Mouse (Mus musculus) MN1 (cell line): ENCODE data around the gene Prr15l.

Source experiments
- DNase-seq: peaks from one replicate; pipeline ENCODE4 v3.0.0-alpha.2; 2016; ENCODE audit warnings: low spot score

Gene Prr15l

DNA sequence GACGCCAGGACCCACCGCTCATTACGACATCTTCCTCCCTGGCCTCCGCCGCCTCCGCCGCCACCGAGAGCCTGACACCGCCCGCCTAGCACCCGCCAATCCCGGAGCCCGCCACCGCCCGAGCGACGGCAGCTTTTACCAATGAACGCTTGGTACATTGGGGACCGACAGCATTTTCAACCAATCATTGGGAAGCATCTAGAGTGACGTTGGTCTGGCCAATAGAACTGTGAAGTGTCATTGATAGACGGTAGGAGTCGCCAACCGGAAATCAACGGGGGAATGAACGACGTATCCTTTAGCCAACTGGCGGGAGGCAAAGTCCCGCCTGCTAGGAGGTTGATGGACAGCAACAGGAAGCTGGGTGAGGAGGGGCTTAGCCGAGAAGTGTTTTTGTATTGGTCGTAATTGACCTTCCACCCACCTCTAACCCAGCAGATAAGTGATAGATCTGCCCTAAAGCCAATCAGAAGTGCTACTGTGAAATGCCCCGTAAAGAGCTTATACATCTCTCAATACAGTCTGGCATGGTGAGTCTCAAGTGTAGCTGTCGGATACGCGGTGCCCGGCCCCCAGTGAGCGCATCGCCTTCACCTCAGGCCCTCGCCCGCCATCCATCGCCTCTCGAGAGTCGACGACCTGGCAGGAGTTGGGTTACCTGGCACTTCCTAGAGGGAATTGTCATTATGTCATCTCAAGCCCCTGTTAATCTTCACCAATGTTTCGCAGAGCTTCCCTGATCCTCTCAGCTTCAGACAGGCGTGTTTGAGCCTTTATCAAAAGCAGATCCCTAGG, 49.9 kb downstream of the Prr15l start:
- DNase-seq: peak; percentile 100

DNA sequence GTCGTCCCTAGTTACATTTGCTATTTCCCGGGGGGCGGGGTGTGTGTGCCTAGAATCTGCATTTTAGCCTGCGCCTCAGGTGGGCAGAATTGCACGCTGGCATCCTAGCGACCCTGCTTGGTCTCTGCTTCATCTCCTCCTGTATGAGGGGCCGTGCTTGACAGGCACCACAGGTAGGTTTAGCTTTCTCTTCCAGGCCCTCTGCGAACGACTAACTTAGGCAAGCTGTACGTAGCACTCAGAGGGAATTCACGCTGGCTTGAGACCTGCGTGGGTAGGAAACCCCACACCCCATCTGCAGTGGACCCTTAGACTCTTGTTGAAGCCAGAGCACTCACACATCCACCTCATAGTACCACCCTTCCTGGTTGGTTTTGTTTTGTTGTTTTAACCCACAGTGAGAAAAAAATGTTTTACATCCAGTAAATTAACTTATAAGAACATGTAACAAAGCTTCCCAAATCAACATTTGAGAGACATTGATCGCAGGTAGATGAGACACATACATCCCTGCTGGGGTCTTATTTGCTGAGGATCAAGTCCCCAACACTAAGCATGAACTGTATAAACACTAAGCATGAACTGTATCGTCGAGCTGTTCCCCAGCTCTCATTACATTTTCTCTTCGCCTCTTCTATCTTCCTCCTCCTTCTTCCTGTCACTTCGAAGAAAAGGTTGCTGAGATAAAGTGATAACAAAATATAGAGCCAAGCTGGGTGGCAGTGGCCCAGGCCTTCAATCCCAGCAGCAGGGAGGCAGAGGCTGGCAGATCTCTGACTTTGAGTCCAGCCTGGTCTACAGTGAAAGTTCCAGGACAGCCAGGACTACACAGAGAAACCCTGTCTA, 50.7 kb downstream of the Prr15l start:
- DNase-seq: no peak

DNA sequence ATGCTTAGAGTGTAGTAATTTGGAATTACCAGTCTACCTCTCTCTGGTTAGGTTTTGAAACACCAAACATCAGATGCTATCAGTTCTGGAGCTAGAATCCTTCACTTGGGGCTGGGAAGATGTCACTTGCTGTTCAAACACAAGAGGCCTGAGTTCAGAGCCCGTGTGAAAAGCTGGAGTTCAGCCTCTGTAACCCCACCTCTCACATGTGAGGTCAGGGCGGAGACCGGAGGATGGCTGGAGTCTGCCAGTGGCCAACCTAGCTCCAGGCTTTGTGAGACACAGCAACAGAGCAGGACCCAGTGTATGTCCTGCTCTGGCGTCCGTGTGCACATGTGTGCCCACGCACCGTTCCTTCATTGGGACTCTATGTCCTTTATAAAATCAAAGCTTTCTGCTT, 51.4 kb downstream of the Prr15l start:
- no peak for DNase-seq

DNA sequence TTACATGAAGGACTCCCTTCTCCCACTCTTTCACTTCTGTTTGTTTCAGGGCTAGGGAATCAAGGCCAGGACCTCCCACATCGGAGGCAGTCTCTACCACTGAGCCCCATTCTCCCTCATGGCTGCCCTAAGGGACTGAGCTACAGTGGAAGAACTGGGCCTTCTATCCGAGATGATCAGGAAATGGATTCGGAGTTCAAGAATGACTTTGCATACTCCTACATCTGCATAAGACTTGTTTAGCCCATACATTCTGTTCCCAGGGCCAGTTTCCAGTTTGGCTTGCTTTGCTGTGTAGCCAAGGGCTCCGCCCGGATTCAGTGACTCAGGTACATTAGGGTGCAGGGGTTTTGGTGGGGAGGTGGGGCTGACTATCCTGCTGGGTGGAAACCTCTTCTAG, 52.1 kb downstream of the Prr15l start:
- DNase-seq: no peak

DNA sequence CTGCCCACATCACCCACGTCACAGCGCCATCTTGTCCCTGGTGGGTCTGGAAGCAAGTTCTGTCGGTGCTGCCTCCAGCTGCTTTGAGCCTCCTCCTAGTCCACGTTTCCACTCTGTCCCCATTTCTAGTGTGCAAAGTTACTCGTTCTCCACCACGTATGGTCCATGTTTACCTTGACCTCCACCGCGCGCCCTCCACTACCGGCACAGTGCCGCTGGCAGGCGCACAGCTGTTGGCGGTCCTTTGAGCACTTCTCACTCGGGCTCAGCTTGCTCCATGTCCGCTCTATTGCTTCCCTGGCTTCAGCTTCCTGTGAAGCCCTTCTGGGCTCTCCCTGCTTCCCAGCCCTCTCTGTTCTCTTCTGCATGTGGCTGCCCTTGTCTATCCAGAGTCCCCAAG, 53.6 kb downstream of the Prr15l start:
- DNase-seq: no peak

GRCm38 (mm10) chr11:96982355-96982754, 54.5 kb downstream of the Prr15l start:
- DNase-seq: peak; percentile 80

DNA sequence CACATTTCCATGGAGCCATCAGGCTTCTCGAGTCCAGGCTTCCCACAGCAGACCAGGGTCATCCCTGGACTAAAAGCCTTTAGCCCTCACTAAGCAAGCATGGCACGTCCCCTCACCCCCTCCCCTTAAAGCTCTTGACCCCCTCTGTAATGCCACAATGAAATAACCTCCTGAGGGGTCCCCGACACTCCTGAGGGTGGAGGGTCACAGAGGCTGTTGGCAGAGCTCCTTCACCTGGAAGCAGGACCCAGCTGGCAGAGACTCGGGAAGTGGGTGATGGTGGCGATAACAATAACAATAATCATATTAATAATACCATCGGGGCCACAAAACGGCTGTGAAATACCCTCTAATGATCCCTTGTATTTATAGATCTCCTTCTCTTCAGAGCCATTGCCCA, 55.0 kb downstream of the Prr15l start, which contains the start of gene Sp2:
Gene Sp2, minus strand, starts transcription at position 101 of the 400 bp plus-strand sequence.
- no peak for DNase-seq

DNA sequence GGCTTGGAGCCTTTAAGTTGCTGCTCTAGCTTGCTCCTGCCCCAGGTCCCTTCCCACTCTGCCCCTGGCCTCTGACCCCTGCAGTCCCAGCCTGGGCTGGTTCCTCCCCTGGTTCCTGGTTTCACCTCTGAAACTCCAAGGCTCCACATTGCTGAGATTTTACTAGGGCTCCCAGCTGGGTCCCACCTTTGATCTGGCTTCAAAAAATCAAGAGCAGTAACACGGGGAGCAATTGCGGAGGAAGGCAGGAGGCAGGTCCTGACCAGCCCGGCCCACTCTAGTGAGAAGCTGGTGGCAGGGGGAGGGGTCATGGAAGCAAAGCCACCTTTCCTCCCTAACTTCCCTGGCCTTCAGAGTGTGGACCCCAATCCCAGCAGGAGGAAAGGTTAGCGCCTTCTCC, 57.0 kb downstream of the Prr15l start:
- no peak for DNase-seq

DNA sequence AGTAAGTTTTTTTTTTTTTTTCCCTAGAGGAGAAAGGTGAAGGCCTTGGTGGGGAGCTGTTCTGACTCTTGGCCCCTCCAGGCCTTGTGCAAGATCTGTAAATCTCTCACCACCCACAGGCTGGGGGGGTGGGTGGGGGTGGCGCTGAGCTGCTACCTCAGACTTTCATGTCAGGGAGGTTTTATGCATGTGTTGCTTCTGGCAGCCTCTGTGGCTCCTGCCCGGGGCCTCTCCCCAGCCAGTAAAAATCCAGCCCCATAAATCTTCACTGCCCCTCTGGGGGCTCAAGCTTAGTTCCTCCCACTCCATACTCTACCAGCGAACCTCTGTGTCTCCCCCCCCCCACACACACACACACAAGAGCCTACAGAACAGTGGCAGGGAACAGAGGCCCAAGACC, 58.6 kb downstream of the Prr15l start:
- no peak for DNase-seq
